Mouse (Mus musculus) kidney, postnatal 10 days (tissue): Measurements from ENCODE around the gene AU022252.

Experiments
- DNase-seq: peaks from one replicate; pipeline ENCODE4 v3.0.0; 2021; ENCODE audit warnings: mixed read lengths

AU022252 gene

DNA sequence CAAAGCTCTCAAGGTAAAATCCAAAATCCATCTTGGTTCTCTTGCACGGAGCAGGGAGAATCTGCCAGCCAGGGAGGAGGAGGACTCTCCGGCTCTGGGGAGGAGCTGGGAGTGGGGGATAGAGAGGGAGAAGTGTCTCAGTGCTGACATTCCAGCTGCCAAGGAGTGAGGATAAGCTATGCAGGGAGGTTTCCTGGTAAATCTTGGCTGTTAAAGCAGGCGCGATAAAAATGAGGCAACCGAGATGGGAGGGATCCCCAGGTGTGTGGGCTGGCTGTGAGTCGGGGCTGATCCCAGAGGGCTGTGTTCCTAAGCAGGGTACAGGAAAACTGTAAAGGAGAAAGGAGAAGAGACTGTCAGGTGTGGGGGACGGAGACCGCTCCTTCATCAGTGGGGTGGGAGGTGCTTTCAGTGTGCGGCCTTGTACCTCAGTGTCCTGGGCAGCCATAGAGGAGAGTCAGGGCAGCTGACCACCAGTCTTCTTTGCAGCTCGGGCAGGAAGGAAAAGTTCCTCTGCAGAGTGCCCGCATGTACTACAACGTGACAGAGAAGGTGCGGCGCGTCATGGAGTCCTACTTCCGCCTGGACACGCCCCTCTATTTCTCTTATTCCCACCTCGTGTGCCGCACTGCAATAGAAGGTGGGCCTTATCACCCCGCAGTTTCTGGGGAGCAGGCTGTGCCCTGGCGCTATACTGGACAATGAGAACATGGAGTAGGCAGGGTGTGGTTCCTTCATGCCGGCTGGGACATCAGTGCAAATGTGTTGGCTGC, 12.1 kb upstream of the AU022252 start:
- no peak for DNase-seq

DNA sequence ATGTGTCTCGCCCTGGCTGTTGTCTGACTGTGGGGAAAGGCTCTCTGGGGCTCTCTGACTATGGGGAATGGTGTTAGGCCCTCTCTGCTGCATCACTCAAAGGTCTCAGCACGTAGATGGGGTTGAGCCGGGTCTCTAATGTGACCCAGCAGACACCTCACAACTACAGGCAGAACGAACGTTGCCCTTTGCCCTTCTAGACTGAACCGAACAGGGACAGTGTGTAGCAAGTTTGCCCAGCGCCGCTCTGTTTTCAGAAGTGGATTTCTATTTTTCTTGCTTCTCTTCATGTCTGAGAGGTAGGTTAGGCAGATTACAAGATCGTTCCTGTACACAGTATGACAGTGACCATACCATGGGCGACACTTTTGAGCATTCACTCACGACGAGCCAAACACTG, 10.1 kb upstream of the AU022252 start:
- DNase-seq: no peak

DNA sequence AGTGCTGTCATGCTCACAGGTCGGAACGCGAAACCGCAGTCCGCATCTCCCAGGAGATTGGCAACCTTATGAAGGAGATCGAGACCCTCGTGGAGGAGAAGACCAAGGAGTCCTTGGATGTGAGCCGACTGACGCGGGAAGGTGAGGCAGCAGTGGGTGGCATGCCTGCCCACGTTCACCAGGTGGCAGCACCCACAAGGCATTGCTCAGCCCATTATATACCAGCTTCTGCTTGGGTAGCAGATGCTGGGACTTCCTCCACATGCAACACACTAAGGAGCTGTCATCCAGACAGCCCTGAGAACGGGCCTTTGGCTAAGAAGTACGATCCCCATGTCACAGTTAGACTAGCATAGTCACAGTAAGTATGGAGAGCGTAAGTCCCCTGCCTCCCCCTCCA, 9.2 kb upstream of the AU022252 start:
- peak; percentile 56 for DNase-seq

DNA sequence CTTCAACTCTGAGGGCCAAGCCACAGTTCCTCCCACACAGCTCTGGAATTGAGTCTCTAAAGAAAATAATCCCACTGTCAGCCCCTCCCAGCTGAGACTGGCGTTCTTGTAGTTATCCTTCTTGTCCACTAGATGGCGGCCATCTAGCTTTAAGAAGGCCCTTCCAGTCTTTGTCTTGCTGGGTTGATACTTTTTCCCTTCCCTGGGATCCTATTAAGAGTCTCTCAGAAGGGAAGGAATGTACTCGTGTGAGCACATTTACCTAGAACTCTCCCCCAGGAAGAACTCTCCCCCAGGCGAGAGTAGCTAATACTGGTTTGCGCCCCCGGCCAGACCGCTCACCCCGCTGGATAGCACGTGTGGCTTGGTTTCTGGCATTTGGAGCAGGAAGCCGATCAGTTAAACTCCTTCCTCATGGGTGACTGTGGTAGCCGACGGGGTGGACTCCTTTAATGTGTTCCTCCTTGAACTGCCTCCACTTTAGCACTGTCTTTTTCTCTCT, 6.7 kb upstream of the AU022252 start:
- peak; percentile 46 for DNase-seq

DNA sequence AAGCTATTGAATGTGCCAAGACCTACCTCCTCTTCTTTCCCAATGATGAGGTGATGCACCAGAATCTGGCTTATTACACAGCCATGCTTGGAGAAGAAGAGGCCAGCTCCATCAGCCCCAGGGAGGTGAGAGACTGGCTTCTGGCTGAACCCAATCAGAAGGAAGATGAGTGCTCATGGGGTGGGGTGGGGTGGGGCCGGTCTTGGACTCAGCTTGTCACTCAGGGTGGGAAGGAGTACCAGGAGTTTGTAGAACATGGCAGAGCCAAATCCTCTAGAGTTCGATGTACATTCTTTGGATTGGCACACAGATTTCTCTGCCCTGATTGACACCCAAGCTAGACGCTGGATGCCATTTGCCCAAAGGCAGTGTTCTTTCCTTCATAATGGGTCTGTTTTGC, 6.1 kb upstream of the AU022252 start:
- no peak for DNase-seq

DNA sequence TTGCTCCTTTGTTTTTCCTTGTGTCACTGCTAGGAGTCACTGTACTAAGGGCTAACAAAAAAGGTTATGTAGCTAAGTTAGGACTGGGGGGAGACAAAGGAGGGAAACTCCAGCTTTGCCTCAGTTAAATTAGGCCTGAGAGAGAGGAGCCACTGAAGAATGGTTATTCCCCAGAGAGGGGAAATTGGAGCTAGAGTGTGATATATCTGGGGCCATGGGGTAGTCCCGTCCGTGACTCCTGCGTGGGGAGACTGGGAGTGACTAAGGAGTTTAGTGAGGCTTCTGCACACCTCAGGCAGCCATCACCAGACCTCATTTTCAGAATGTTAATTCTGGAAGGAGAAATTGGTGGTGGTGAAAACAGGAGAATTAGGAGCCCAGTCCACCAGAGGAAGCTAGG, 1.8 kb upstream of the AU022252 start:
- DNase-seq: no peak

DNA sequence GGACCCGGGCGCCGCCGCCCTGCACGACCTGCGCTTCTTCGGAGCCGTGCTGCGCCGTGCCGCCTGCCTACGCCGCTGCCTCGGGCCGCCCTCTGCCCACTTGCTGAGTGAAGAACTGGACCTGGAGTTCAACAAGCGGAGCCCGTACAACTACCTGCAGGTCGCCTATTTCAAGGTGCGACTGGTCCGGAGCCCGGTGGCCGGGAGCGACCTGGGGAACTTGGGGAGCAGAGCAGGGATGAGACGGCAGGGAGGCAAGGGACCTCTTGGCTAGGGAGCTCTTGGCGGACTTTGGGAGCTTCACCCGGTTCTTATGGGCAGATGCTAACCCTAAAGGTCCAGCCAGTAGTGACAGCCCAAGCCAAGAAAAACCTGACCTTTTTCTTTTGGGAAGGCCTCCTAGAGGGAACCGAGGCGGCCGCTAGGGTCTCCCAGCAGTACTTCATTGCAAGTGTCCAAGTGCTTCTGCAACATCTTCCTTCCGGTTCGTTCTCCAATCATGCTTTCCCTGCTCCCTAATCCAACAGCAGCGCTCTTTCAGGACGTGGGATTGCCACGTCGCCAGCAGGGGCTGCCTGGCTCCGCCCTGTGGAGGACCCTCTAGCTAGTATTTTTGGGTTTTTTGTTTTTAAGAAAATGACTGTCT, 867 bp upstream of the AU022252 start:
- DNase-seq: peak; percentile 67

DNA sequence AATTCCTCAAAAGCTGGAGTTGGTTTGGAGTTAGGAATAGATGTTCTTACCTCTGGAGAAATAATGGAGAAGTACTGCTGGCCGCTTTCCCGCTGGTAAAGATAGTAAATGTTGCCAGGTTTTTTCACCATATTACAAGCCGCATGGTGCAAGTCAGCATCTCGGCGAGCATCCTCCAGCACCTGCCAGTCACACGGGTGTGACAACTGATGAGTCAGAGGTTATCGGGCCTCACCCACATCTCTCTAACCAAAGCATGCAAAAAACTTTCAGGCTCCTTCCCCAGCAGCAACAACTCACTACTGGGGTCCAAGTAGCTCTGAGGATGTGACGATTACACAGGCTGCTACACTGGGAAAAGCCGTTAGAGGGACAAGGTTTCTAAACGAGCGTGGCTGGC, 5.8 kb downstream of the AU022252 start:
- no peak for DNase-seq

DNA sequence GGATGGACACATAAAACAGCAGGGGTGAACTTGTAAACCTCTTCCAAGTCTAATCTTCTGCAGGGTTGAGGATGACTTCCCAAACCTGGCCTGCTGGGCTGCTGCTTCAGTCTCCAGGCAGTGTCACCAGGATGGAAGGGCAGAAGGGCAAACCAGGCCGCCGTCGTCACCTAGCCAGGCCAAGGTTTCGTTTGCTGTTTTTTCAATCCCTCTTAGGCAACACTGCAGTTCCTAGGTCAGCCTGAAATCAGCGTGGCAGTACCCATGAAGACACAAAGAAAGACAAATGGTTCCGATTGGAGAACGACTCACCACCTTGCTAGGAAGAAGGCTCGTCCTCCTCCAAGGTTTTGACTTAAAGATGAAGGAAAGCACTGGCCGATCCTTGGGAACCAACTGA, 6.8 kb downstream of the AU022252 start:
- DNase-seq: no peak

DNA sequence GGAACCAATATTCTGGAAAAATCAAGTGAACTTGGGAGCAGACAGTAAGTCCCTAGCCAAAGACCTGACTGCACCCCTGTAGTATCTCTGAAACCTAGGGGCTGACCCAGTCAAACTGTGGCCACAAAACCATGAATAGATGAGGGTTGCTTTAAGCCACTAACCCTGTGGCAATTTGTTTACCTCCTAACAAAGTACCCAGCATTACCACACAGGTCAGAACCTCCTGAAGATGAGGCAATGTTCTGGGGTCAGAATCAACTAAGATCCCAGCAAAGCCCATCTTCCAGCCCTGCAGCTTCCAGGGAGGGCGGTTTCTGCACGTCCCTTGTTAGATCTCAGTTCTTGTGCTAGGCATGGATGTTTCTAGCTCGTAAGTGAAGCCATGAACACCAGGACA, 8.0 kb downstream of the AU022252 start:
- no peak for DNase-seq

DNA sequence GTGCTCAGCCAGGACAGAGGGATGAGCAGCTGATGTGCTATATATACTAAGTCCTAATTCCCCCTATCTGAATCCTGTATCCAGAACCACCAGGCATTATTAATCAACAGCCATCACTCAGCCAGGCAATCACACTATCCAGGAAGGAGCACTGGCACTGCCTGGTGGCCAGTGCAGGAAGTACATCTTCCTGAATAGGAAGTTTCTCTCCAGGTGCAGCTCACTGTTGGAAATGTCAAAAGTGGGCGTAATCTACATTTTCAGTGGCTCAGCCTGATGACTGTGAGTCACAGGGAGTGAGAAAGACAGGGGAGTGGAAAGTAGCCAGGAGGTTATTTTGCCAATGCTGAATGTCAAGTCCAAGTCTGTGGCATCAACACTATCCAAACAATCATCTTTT, 8.8 kb downstream of the AU022252 start:
- DNase-seq: peak; percentile 50

DNA sequence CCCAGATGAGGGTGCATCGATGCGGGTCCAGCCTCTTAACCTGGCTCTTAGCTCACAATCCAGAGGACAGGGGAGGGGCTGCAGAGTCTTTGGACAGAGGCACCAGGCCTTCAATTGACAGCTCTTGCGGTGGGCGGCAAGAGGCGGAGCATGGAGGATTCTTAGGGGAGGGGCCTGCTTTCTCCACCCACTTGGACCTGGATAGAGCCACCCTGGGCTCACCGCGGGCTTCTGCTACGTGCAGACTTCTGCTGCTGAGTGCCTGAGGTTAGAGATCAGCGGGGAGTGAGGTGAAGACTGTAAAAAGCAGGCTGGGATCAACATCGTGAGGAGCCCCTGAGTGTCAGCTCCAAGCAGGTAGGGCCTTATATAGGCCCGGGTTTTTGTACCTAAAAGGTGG, 14.3 kb downstream of the AU022252 start, which contains the start of gene Tmem269:
Gene Tmem269 (minus strand): TSS at position 49 of the 400 bp plus-strand sequence.
- peak; percentile 30 for DNase-seq

DNA sequence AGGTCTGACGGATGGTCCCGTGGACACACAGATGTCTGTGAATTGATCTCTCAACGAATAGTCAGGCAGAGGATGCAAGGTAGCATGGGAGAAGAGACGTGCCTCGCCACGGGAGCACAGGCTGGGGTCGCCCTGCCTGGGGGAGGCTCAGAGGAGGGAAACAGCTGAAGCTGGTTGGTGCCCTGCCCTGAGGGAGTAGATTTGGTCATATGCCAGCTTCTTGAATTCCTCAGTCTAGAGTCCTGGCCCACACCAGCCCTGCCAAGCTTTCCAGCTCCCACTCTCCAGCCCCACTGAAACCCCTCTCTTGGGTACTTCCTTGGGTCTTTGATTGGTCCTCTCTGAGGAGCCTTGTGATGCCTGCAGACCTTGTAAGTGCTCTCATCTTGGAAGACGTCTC, 15.8 kb downstream of the AU022252 start:
- no peak for DNase-seq

DNA sequence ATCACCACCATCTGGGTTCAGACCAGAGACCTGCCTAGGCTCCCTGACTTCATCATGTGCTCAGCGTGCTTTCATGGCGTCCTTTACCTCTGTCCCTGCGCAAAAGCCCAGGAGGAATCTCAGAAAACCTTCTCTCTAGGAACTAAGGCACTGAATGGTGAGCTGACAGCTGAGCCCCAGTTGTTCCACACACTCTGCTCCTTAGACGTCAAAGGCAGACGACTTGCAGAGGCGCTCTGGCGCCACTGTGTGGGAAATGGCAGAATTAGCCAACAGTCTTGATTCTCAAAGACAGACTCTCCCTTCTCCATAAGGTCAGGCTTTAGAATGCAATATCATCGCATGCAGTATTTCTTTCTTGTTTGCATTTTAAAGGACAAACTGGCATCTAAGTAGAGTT, 27.8 kb downstream of the AU022252 start:
- DNase-seq: peak; percentile 84

DNA sequence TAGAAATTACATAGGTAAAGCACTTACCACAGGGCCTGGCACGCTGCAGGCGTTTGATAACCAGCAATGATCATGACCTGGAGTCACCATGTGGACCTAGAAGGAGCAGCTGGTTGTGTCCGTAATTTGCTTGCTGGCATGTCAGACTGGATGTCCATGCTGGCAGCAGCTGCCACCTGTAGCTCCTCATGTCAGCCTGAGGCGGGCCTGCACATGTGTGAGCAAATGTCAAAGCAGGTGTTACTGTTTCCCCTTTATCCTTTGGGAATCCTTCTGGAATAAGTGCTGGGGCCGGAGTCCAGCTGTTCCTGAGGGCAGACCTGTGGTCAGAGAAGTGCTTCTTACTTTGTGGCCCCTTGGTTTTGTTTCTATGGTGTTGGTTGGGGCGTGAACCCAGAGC, 34.4 kb downstream of the AU022252 start:
- no peak for DNase-seq

DNA sequence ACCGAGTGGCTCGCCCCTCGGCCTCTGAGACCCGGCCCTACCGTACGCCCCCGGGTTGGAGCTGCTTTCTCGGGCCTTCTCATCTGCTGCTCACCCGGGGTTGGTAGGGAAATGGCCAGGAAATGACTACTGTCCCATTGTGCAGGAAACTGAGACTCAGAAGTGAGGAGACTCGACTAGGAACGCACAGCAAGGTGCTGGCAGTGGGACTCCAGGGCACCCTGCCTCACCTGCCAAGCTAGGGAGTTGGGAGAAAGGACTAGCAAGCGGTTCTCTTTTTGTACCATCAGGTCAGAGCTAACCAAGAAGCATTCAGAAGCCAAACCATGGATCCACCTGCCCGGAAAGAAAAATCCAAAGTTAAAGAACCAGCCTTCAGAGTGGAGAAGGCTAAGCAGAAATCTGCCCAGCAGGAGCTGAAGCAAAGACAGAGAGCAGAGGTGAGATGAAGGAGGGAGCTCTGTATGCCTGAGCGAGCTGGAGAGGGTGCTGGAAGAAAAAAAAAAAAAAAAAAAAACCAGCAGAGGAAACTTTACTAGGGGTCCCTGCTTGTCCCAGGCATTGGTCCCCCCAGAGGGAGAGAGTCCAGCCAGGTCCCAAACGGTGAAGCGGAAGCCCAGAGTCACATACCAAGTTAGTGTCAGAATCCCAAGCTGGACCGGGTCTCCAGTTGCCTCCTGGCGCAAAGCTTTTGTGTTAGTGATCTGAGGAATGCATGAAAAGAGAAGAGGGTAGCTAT, 36.8 kb downstream of the AU022252 start:
- peak; percentile 17 for DNase-seq

DNA sequence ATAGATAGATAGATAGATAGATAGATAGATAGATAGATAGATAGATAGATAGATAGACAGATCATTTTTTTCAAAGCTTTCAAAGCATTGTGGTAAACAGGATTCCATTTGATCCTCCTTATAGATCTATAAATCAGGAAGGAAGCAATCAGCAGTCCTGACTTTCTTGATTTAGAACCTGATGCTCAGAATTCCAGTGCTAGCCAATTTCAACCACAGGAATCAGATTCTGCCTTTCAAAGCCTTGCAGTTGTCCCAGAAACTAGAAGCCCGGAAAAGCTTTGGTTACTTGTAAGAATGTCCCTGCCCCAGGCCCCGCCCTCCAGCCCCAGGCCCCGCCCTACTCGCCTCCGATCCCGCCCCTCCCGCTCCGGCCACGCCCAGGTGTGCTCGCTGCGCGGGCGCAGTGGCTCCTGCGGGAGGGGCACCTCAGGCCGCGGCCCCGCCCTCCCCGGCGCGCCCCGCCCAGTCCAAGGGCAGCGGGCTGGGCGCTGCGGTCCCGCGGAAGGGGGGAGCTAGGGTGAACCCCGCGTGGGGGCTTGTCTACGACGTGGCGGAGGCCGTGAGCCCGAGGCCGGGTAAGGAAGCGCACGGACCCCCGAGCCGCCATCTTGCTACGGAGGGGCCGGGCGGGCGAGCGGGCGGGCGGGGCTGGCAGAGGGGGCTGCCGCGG, 37.5 kb downstream of the AU022252 start, which contains the start of gene Svbp:
Gene Svbp (plus strand): TSS at position 398 of the 673 bp plus-strand sequence.
- peak; percentile 97 for DNase-seq

DNA sequence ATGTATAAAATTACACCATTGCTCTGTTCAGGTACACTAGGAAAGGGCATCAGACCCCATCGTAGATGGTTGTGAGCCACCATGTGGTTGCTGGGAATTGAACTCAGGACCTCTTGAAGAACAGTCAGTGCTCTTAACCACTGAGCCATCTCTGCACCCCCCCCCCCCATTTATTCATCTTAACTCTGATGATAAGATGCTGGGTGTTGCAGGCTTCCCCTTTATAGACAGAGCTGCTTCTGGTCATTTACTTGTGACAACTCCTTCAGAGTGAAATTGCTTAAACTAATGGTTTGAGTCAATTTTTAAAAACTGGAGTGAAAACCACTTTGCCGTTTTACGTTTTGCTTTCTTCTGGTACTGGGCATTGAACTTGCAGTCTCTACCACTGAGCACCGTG, 39.8 kb downstream of the AU022252 start:
- DNase-seq: no peak

DNA sequence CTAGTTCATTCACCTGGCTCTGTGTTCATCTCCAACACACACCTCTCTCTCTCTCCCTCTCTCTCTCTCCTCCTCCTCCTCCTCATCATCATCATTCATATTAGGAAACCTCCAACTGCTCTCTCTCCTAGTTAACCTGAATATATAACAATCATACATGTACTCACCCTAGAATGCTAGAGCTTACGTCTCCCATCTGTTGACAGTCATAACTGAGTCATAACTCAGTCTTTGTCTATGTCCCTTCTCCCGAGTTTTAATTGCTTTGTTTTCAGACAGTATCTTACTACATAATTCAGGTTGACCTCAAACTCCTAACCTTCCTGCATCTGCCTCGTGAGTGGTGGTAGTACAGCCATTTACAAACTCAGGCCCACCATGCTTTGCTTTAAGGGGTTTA, 41.2 kb downstream of the AU022252 start:
- no peak for DNase-seq

DNA sequence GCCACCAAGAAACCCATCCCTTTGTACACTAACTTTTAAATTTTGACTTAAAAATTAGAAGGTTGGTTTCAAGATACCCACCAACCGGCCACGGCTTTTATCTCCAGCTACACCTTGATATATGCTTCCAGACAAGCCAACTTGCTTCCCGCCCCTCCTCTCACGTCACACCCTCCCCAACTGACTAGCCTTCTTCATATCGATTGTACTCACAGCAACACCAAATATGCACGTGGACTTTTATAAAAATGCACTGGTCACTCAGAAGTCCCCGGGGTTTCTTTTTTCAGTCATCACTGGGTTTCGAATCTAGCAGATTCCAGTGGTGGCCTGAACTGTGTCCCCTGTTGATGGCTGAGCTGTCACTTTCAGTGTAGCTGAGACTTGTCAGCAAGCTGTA, 41.9 kb downstream of the AU022252 start:
- no peak for DNase-seq

DNA sequence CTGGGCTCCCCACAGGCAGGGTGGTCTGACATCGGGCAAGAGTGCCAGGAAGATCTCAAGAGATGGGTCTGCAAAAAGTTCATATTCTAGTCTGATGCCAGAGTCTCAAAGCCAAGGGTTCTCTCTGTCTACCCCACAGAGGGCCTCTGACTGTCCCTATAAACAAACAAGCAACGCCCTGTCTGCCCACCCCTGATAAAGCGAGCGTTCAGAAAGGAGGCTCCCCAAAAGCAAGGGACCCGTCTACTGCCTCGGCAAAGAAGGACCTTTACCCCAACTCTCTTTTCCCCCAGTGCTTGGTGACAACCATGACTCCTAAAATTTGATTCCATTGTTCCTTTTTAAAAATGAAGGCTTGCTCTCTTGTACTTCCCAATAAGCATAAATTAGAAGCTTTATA, 42.6 kb downstream of the AU022252 start, which contains the start of gene Ermap:
Gene Ermap (minus strand): TSS at position 148 of the 400 bp plus-strand sequence.
- DNase-seq: no peak

DNA sequence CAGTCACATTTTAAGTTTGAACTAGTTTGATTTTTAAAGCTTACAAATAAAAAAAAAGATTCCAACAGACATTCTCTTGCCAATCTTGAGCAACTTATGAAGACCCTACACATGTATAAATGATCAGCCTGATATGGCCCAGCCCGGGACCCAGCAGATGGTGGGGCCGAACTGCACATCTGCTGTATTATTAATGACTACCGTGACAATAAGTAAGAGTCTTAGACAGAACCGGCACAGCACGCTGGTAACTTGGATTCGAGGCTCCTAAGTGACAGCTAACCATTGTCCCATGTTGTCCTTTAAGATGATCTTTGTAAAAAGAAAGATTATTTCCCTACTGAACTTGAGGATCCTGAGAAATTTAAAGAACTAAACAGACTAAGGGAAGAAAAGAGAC, 43.1 kb downstream of the AU022252 start:
- DNase-seq: no peak
